Mouse (Mus musculus) forebrain, embryonic 14.5 days (tissue): ENCODE data around the gene Tgfb1. TPM values are rescaled to one million over a fixed set of nuclear protein-coding genes. Genes with fewer than 3 reads are reported as not detected.

Source experiments
- ATAC-seq: fragments of 200-750 bp; cut with Nextera tagmentation; 2 replicates; pipeline ENCODE4 v1.8.0; 2017; ENCODE audit warnings: mild to moderate bottlenecking, moderate library complexity
- DNase-seq: peaks from one replicate; pipeline ENCODE4 v3.0.0-alpha.2; 2015; ENCODE audit warnings: low spot score
- H3K27ac ChIP-seq: fragments of 300-500 bp; sonication (generic); 2 replicates; pipeline ENCODE4 v1.5.1; 2014; ENCODE audit warnings: low read depth, mild to moderate bottlenecking, control low read depth, low read length, moderate library complexity
- H3K27me3 ChIP-seq: fragments of 300-500 bp; sonication (generic); replicated peaks from 2 replicates; pipeline ENCODE4 v1.6.1; 2014; ENCODE audit warnings: low read length, control low read depth, mixed read lengths; ENCODE audit not compliant: control insufficient read depth, insufficient read depth
- H3K36me3 ChIP-seq: fragments of 300-500 bp; sonication (generic); 2 replicates; pipeline ENCODE4 v1.6.1; 2014; ENCODE audit warnings: low read length, control low read depth; ENCODE audit not compliant: control insufficient read depth, insufficient read depth
- H3K4me1 ChIP-seq: fragments of 300-500 bp; sonication (generic); 2 replicates; pipeline ENCODE4 v1.6.1; 2014; ENCODE audit warnings: antibody characterized with exemption, low read length, control low read depth; ENCODE audit not compliant: control insufficient read depth, insufficient read depth
- H3K4me2 ChIP-seq: fragments of 300-500 bp; sonication (generic); 2 replicates; pipeline ENCODE4 v1.6.1; 2014; ENCODE audit warnings: mild to moderate bottlenecking, control low read depth, low read length
- H3K4me3 ChIP-seq: fragments of 300-500 bp; sonication (generic); 2 replicates; pipeline ENCODE4 v1.5.1; 2014; ENCODE audit warnings: low read depth, low read length, control low read depth
- H3K9ac ChIP-seq: fragments of 300-500 bp; sonication (generic); 2 replicates; pipeline ENCODE4 v1.6.1; 2014; ENCODE audit warnings: mild to moderate bottlenecking, low read length, control low read depth, moderate library complexity
- H3K9me3 ChIP-seq: fragments of 300-500 bp; sonication (generic); replicated peaks from 2 replicates; pipeline ENCODE4 v1.6.1; 2016; ENCODE audit warnings: low read length, control low read depth, mixed read lengths; ENCODE audit not compliant: control insufficient read depth
- WGBS: fragments of 180-500 bp; shearing (Covaris S2); extraction: QIAGEN DNeasy Blood & Tissue Kit; methylation state at CpG from one replicate; pipeline ENCODE4 v1.1.7; 2014; 5-methylcytosine and 5-hydroxymethylcytosine counted together
- polyA plus RNA-seq: library from polyadenylated mRNA; unstranded; fragments of >200 nt; fragmentation: Nextera tagmentation; extraction: Ambion mirVana; gene quantifications from 2 replicates; pipeline ENCODE4 v1.2.1, GENCODE M21; 2014

Gene Tgfb1
- polyA plus RNA-seq, 1 experiment from 2014 or later: 0.61 TPM

DNA sequence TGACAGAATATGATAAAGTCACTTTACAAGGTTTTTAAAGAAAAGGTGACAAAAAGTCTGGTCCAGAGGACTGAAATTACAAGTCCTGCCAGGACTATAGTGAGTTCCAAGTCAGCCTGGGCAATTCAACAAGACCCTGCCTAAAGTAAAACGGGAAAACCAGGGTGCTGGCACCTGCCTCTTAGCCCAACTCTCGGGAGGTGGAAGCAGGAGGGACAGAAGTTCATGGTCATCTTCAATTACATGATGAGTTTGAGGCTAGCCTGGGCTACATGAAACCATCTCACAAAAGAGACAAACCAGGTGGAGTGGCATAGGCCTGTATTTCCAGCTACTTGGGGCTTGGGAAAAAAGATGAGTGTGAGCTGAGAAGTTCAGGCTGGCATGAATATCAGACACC is 15.1 kb upstream of the Tgfb1 start:
- no peak for ATAC-seq
- H3K4me1 ChIP-seq: peaks cover 7% of the 10 kb centered on the region; the same call in 1 of the 2 replicates

DNA sequence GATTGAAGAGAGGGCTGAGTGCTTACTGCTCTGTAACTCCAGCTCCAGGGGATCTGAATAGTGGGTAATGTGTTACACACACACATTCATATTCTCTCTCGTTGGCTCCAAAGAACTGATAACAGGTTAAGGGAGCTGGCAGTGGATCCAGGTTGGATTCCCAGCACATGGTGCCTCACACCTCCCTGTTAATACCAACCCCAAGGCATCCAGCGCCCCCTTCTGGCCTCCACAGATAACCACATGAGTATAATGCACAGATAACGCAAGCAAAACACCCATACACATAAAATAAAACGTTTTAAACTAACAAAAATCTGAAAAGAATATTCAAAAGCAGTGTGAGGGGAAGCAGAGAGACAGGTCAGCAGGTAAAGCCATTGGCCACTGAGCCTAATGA is 14.4 kb upstream of the Tgfb1 start:
- DNase-seq: no peak
- Histone ChIP-seq H3K9me3 (no peaks in the 10 kb centered on the region), H3K4me3 (no peak overlapping the region), H3K27me3 (peaks cover 20% of the 10 kb centered on the region), H3K4me2 (no peak overlapping the region), H3K36me3 (0 out of 2 replicates have a peak, but pooled peaks cover 16% of the 10 kb centered on the region), H3K27ac (no peak overlapping the region), H3K9ac (no peak overlapping the region), H3K4me1 (peaks cover 7% of the 10 kb centered on the region; the same call in 1 of the 2 replicates)
- WGBS: 54% methylated on average over 4 of the region's 4 CpGs
- no peak for ATAC-seq

More for the DNA sequence above, 15.1 kb upstream of the Tgfb1 start:
- H3K9me3 ChIP-seq: no peaks in the 10 kb centered on the region
- WGBS: 86% methylated on average over 2 of the region's 2 CpGs
- H3K36me3 ChIP-seq: 0 out of 2 replicates have a peak, but pooled peaks cover 16% of the 10 kb centered on the region
- no peak for DNase-seq
- H3K27ac ChIP-seq: no peak overlapping the region
- H3K4me2 ChIP-seq: no peak overlapping the region
- H3K27me3 ChIP-seq: peaks cover 20% of the 10 kb centered on the region
- H3K4me3 ChIP-seq: no peak overlapping the region
- H3K9ac ChIP-seq: no peak overlapping the region

DNA sequence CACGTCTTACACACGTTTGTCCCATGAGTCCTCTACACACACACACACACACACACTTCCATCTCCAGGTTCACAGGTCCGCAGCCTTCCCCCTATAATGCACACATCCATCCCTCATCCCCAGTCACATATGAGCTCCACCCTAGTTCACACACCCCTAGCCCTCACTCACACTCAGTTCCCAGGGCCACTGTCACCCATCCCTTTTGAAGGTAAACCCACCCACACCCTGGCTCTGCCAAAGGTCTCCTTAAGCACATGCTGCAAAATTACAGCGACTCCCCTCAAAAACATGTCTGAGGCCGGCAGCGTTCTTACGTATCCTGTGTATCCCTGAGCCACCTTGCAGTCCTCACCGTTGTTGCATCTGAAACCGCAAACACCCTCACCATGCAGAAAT is 12.5 kb upstream of the Tgfb1 start:
- peak overlapping the region; percentile 51 for H3K4me2 ChIP-seq
- H3K27me3 ChIP-seq: peaks cover 20% of the 10 kb centered on the region
- H3K9me3 ChIP-seq: no peaks in the 10 kb centered on the region
- H3K9ac ChIP-seq: peak overlapping the region; percentile 45
- 30% methylated on average over 9 of the region's 9 CpGs for WGBS
- ATAC-seq (no peak), DNase-seq (no peak)
- no peak overlapping the region for H3K27ac ChIP-seq
- H3K4me1 ChIP-seq: peaks cover 7% of the 10 kb centered on the region; the same call in 1 of the 2 replicates
- H3K4me3 ChIP-seq: peak overlapping the region; percentile 31; the same call in 1 of the 2 replicates
- H3K36me3 ChIP-seq: no peaks in the 10 kb centered on the region

DNA sequence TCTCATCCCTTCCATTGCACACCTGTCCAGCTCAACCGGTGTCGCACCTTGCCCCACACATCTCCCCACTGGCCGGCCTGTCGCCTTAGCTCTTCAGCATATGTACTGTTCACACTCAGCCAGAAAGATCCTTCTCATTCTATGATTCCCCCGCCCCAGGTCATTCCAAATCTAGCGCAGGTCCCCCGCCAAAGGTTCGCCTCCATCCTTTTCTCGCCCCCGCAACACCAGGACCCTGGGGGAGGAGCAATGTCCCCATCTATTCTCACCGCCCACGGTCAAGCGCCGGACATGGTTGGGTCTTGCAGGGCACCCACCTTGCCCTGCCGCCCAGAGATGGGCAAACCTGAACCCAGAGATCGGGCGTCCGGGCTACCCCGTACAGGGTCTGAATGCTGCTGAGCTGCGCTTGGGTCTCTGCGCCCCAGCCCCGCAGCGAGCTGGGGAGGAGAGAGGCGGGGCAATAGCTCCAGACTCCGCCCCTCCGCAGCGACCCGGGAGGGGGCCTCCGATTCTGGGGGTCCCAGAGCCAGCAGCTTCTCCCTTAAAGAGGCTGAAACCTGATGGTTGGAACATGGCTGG is 12.0 kb upstream of the Tgfb1 start, which contains the start of gene Tmem91:
TSS of gene Tmem91 (minus strand) at position 448 of the 582 bp plus-strand sequence.
- peaks cover 20% of the 10 kb centered on the region for H3K27me3 ChIP-seq
- DNase-seq: peak; percentile 17
- H3K9ac ChIP-seq: peak within 1 kb of the TSS; percentile 45
- no peaks in the 10 kb centered on the region for H3K9me3 ChIP-seq
- peak within 1 kb of the TSS; percentile 31 for H3K4me3 ChIP-seq
- H3K27ac ChIP-seq: no peak within 1 kb of the TSS
- H3K4me2 ChIP-seq: peak within 1 kb of the TSS; percentile 51
- WGBS: 3% methylated on average over 29 of the region's 29 CpGs
- no peaks in the 10 kb centered on the region for H3K36me3 ChIP-seq
- no peak for ATAC-seq
- H3K4me1 ChIP-seq: peaks cover 7% of the 10 kb centered on the region; the same call in 1 of the 2 replicates

DNA sequence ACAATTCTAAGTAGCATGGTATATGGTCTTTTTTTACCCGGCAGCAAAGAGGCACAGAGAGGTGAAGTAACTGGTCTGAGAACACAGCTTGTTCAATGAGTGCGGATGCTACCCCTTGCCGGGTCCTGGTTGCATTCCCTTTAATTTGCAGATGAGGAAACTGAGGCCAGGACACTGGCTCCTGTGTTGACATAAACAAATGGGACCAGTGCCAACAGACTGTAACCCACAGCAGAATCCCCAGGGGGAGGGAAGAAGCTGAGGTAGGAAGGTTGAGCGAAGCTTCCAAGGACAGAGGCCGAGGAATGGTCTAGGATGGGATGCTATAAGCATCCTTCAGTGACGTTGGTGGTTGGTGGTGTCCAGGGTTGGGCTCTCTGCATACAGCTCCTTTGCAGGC is 11.4 kb upstream of the Tgfb1 start:
- Histone ChIP-seq H3K27ac (no peak overlapping the region), H3K9me3 (no peaks in the 10 kb centered on the region), H3K36me3 (no peaks in the 10 kb centered on the region), H3K9ac (peak overlapping the region; percentile 45; the same call in 1 of the 2 replicates), H3K27me3 (peaks cover 20% of the 10 kb centered on the region), H3K4me2 (peak overlapping the region; percentile 51), H3K4me1 (peaks cover 7% of the 10 kb centered on the region; the same call in 1 of the 2 replicates), H3K4me3 (no peak overlapping the region)
- DNase-seq: peak; percentile 24
- ATAC-seq: no peak
- WGBS: 45% methylated on average over 6 of the region's 6 CpGs

DNA sequence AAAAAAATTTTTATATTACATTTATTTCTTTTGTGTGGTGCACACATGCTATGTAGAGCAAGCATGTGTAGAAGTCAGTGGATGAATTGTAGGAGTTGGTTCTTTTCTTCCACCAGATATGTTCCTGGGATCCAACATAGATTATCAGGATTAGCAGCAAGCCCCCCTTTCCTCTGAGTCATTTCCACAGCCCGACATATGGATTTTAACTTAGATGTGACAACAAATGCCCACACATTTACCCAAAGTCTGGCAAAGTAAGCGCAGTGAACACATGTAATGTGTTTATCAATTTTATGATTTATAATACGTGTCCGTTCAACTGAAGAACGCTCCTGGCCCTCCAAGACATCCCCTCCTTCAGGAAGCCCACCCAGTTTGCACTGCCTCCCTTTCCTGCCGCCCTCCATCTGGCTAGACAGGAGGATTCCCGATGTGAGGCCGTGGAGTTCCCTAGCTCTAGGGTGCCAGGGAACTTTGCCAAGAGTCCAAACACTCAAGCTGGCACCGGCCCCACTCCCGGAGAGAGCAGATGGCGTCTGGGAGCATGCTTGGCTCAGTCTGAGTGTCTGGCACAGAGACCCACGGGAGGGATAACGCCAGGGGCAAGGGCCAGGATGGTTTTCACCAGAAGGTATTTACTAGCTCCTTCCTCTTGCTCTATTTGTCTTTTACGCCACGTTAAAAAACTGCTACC is 10.6 kb upstream of the Tgfb1 start:
- DNase-seq (peak; percentile 97), ATAC-seq (peak; percentile 84)
- Histone ChIP-seq H3K27ac (peak overlapping the region; percentile 84), H3K4me1 (peaks cover 9% of the 10 kb centered on the region; the same call in 1 of the 2 replicates), H3K4me2 (no peak overlapping the region), H3K4me3 (no peak overlapping the region), H3K27me3 (peaks cover 20% of the 10 kb centered on the region), H3K9ac (no peak overlapping the region), H3K9me3 (no peaks in the 10 kb centered on the region), H3K36me3 (no peaks in the 10 kb centered on the region)
- WGBS: 30% methylated on average over 15 of the region's 15 CpGs

DNA sequence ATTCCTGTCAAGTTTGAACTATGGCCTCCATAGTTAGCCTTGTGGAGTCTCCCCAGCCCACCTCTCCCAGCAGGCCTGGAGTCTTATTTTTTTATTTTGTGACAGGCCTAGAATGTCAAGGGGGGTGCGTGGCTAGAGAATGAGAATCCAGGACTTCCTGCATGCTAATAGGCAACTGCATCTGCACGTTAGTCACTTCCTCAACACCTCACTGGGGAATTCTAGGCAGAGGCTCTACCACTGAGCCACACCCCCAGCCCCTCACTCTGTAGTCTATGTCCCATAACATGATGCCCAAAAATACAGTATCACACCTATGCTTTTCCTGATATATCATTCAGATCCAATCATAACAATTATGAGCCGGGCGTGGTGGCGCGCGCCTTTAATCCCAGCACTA is 9.8 kb upstream of the Tgfb1 start:
- ATAC-seq: no peak
- Histone ChIP-seq H3K9ac (no peak overlapping the region; the same call in 1 of the 2 replicates), H3K4me1 (peaks cover 11% of the 10 kb centered on the region; the same call in 1 of the 2 replicates), H3K27ac (peak overlapping the region; percentile 84), H3K4me2 (no peak overlapping the region), H3K36me3 (no peaks in the 10 kb centered on the region), H3K9me3 (no peaks in the 10 kb centered on the region), H3K27me3 (peaks cover 20% of the 10 kb centered on the region), H3K4me3 (no peak overlapping the region)
- 86% methylated on average over 7 of the region's 7 CpGs for WGBS
- no peak for DNase-seq

DNA sequence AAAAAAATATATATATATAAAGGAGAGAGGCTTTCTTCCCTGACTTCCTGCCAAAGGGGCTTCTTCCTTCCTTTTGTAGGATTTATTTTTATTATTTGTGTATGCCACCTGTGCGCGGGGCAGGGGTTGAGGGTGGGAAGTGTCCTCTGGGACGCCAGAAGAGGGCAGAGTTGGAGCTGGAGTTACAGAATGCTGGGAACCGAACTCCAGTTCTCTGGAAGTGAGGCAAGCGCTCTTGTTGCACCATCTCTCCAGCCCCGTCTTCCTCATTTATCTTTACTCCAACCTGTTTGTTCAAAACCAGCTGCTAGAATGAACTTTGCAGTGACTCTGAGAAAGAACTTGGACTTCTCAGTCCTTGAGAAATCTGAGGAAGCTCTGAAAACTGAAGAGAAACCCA is 6.8 kb upstream of the Tgfb1 start:
- DNase-seq: peak; percentile 10
- H3K9me3 ChIP-seq: no peaks in the 10 kb centered on the region

More for the DNA sequence above, 6.8 kb upstream of the Tgfb1 start:
- peaks cover 5% of the 10 kb centered on the region; the same call in 1 of the 2 replicates for H3K4me1 ChIP-seq
- 17% methylated on average over 6 of the region's 6 CpGs for WGBS
- H3K27me3 ChIP-seq: peaks cover 6% of the 10 kb centered on the region
- H3K27ac ChIP-seq: no peak overlapping the region; the same call in 1 of the 2 replicates
- peak overlapping the region; percentile 53; the same call in 1 of the 2 replicates for H3K4me3 ChIP-seq
- peak overlapping the region; percentile 57 for H3K4me2 ChIP-seq
- 0 out of 2 replicates have a peak, but pooled peaks cover 3% of the 10 kb centered on the region for H3K36me3 ChIP-seq
- peak overlapping the region; percentile 56 for H3K9ac ChIP-seq
- no peak for ATAC-seq
